Mouse (Mus musculus) naive thymus-derived CD4-positive, alpha-beta T cell, adult 2 months (primary cell): ENCODE measurements around the gene Morn5.

Experiments used
- DNase-seq: peaks from one replicate; pipeline ENCODE4 v3.0.0-alpha.2; 2011; ENCODE audit warnings: low read depth

The Morn5 gene

GRCm38 (mm10) chr2:36048748-36049566, at the start of gene Morn5, which contains the start of gene Ndufa8:
Gene Morn5 (plus strand): TSS chr2:36049458.
Gene Ndufa8 (minus strand): TSS chr2:36049406.
- peak; percentile 99 for DNase-seq

GRCm38 (mm10) chr2:36000390-36000789, 48.9 kb upstream of the Morn5 start:
- DNase-seq: no peak

- no peak for DNase-seq
These were observed 47.1 kb upstream of the Morn5 start for GRCm38 (mm10) chr2:36002188-36002587.

- DNase-seq: peak; percentile 65
These were observed 41.2 kb upstream of the Morn5 start for GRCm38 (mm10) chr2:36008071-36008470.

GRCm38 (mm10) chr2:36009386-36009785, 39.9 kb upstream of the Morn5 start:
- DNase-seq: peak; percentile 76

- no peak for DNase-seq
These were observed 38.7 kb upstream of the Morn5 start for GRCm38 (mm10) chr2:36010579-36010978.

- no peak for DNase-seq
These were observed 37.9 kb upstream of the Morn5 start for GRCm38 (mm10) chr2:36011331-36011825.

GRCm38 (mm10) chr2:36013010-36013409, 36.2 kb upstream of the Morn5 start:
- no peak for DNase-seq

- DNase-seq: peak; percentile 65
These were observed 27.7 kb upstream of the Morn5 start for GRCm38 (mm10) chr2:36021385-36022159.

- no peak for DNase-seq
These were observed 26.0 kb upstream of the Morn5 start for GRCm38 (mm10) chr2:36023291-36023690.

- DNase-seq: no peak
These were observed 16.4 kb upstream of the Morn5 start for GRCm38 (mm10) chr2:36032884-36033283.

GRCm38 (mm10) chr2:36033966-36034365, 15.3 kb upstream of the Morn5 start:
- DNase-seq: no peak

- no peak for DNase-seq
These were observed 14.4 kb upstream of the Morn5 start for GRCm38 (mm10) chr2:36034898-36035297.

- no peak for DNase-seq
These were observed 13.7 kb upstream of the Morn5 start for GRCm38 (mm10) chr2:36035413-36036081.

GRCm38 (mm10) chr2:36039297-36039985, 9.8 kb upstream of the Morn5 start:
- no peak for DNase-seq

GRCm38 (mm10) chr2:36040872-36041271, 8.4 kb upstream of the Morn5 start:
- DNase-seq: no peak

- peak; percentile 12 for DNase-seq
These were observed 1.1 kb upstream of the Morn5 start for GRCm38 (mm10) chr2:36048164-36048563.

GRCm38 (mm10) chr2:36049567-36049954, 303 bp downstream of the Morn5 start:
- DNase-seq: no peak

GRCm38 (mm10) chr2:36053249-36053648, 4.0 kb downstream of the Morn5 start:
- DNase-seq: no peak

- DNase-seq: no peak
These were observed 7.0 kb downstream of the Morn5 start for GRCm38 (mm10) chr2:36056248-36056647.

GRCm38 (mm10) chr2:36061409-36061808, 12.2 kb downstream of the Morn5 start:
- no peak for DNase-seq

GRCm38 (mm10) chr2:36067132-36067531, 17.9 kb downstream of the Morn5 start:
- DNase-seq: no peak
